Mouse (Mus musculus): ENCODE results near the gene Shisa7.
"Not testable (repeated sequence)": the region's sequence is repeated elsewhere in the genome, so short reads cannot be mapped to it uniquely, and the experiment has no call there.

Gene Shisa7

GRCm38 (mm10) chr7:4795767-4796433 lies 48.6 kb downstream of the Shisa7 start:
- DNase-seq (ENCODE audit: extremely low spot score, low spot score): no peak

- no peak for DNase-seq (ENCODE audit: extremely low spot score, low spot score)
Measured at GRCm38 (mm10) chr7:4794631-4795168, 49.8 kb downstream of the Shisa7 start.

- no peak for DNase-seq (ENCODE audit: extremely low spot score, low spot score)
Measured at GRCm38 (mm10) chr7:4793674-4794073, 50.8 kb downstream of the Shisa7 start.

GRCm38 (mm10) chr7:4793248-4793647 lies 51.2 kb downstream of the Shisa7 start:
- DNase-seq (ENCODE audit: extremely low spot score, low spot score): not testable (repeated sequence)

- DNase-seq (ENCODE audit: extremely low spot score, low spot score): peak; percentile 95
Measured at GRCm38 (mm10) chr7:4792278-4793212, 52.0 kb downstream of the Shisa7 start, which contains the start of gene Rpl28. Gene Rpl28, plus strand, starts transcription at chr7:4792874.

- DNase-seq (ENCODE audit: extremely low spot score, low spot score): no peak
Measured at GRCm38 (mm10) chr7:4789436-4789935, 55.0 kb downstream of the Shisa7 start, which contains the start of gene Tmem238. Gene Tmem238, minus strand, starts transcription at chr7:4789656.

- DNase-seq (ENCODE audit: extremely low spot score, low spot score): peak; percentile 81
Measured at GRCm38 (mm10) chr7:4788499-4789435, 55.7 kb downstream of the Shisa7 start.

- no peak for DNase-seq (ENCODE audit: extremely low spot score, low spot score)
Measured at GRCm38 (mm10) chr7:4783667-4784268, 60.7 kb downstream of the Shisa7 start.

- no peak for DNase-seq (ENCODE audit: extremely low spot score, low spot score)
Measured at GRCm38 (mm10) chr7:4782759-4783158, 61.7 kb downstream of the Shisa7 start, which contains the start of the genes Il11 and Tmem190. Gene Il11, minus strand, starts transcription at chr7:4782859. Gene Tmem190, plus strand, starts transcription at chr7:4782937.

- no peak for DNase-seq (ENCODE audit: extremely low spot score, low spot score)
Measured at GRCm38 (mm10) chr7:4782130-4782529, 62.4 kb downstream of the Shisa7 start.

GRCm38 (mm10) chr7:4779921-4780320 lies 64.6 kb downstream of the Shisa7 start:
- DNase-seq (ENCODE audit: extremely low spot score, low spot score): no peak

- no peak for DNase-seq (ENCODE audit: extremely low spot score, low spot score)
Measured at GRCm38 (mm10) chr7:4777851-4778637, 66.5 kb downstream of the Shisa7 start.

- peak; percentile 84 for DNase-seq (ENCODE audit: extremely low spot score, low spot score)
Measured at GRCm38 (mm10) chr7:4776861-4777830, 67.3 kb downstream of the Shisa7 start.

GRCm38 (mm10) chr7:4776131-4776530 lies 68.4 kb downstream of the Shisa7 start:
- DNase-seq (ENCODE audit: extremely low spot score, low spot score): no peak

Measured in neural tube, embryonic 10.5 days (tissue).